Mouse (Mus musculus) limb, embryonic 13.5 days (tissue): ENCODE results near the gene Nek11. TPM values are rescaled to one million over a fixed set of nuclear protein-coding genes. Genes with fewer than 3 reads are reported as not detected.

Experiments used
- ATAC-seq: fragments of 200-750 bp; cut with Nextera tagmentation; 2 replicates; pipeline ENCODE4 v1.8.0; 2017; ENCODE audit warnings: low read depth, moderate number of reproducible peaks, moderate TSS enrichment; ENCODE audit not compliant: low FRiP score
- H3K27ac ChIP-seq: fragments of 300-500 bp; sonication (generic); 2 replicates; pipeline ENCODE4 v1.5.1; 2015; ENCODE audit warnings: inconsistent platforms, mild to moderate bottlenecking, moderate library complexity
- H3K27me3 ChIP-seq: fragments of 300-500 bp; sonication (generic); 2 replicates; pipeline ENCODE4 v1.6.1; 2015; ENCODE audit warnings: mild to moderate bottlenecking, inconsistent platforms
- H3K36me3 ChIP-seq: fragments of 300-500 bp; sonication (generic); 2 replicates; pipeline ENCODE4 v1.6.1; 2015; ENCODE audit warnings: inconsistent platforms, mild to moderate bottlenecking, moderate library complexity
- H3K4me1 ChIP-seq: fragments of 300-500 bp; sonication (generic); 2 replicates; pipeline ENCODE4 v1.6.1; 2015; ENCODE audit warnings: inconsistent platforms
- H3K4me2 ChIP-seq: fragments of 300-500 bp; sonication (generic); replicated peaks from 2 replicates; pipeline ENCODE4 v1.6.1; 2015; ENCODE audit warnings: inconsistent platforms, mild to moderate bottlenecking, moderate library complexity
- H3K4me3 ChIP-seq: fragments of 300-500 bp; sonication (generic); 2 replicates; pipeline ENCODE4 v1.5.1; 2015; ENCODE audit warnings: moderate library complexity, mild to moderate bottlenecking, inconsistent platforms
- H3K9ac ChIP-seq: fragments of 300-500 bp; sonication (generic); 2 replicates; pipeline ENCODE4 v1.6.1; 2015; ENCODE audit warnings: mild to moderate bottlenecking, inconsistent platforms
- H3K9me3 ChIP-seq: fragments of 300-500 bp; sonication (generic); 2 replicates; pipeline ENCODE4 v1.6.1; 2016; ENCODE audit warnings: inconsistent platforms
- WGBS: fragments of 180-500 bp; shearing (Covaris S2); methylation state at CpG from one replicate; pipeline ENCODE4 v1.1.7; 2015; 5-methylcytosine and 5-hydroxymethylcytosine counted together
- polyA plus RNA-seq: library from polyadenylated mRNA; unstranded; fragments of >200 nt; fragmentation: Nextera tagmentation; extraction: Ambion mirVana; gene quantifications from 2 replicates; pipeline ENCODE4 v1.2.1, GENCODE M21; 2015

Gene Nek11
- polyA plus RNA-seq: 0.19 and 0.51 TPM in 2 replicates

- H3K27me3 ChIP-seq: peaks cover 14% of the 10 kb centered on the region
- H3K4me2 ChIP-seq: peak within 1 kb of the TSS; percentile 76
- peak within 1 kb of the TSS; percentile 75 for H3K9ac ChIP-seq
- H3K4me3 ChIP-seq: peak within 1 kb of the TSS; percentile 69
- no peaks in the 10 kb centered on the region for H3K9me3 ChIP-seq
- H3K4me1 ChIP-seq: peaks cover 19% of the 10 kb centered on the region
- H3K27ac ChIP-seq: peak within 1 kb of the TSS; percentile 84
- under 1% methylated on average over 44 of the region's 44 CpGs for WGBS
- peaks cover 14% of the 10 kb centered on the region for H3K36me3 ChIP-seq
- ATAC-seq: peak; percentile 99
Observed at GRCm38 (mm10) chr9:105395218-105395627, at the start of gene Nek11, which contains the start of gene Aste1. Gene Nek11 (minus strand): TSS chr9:105395524. Gene Aste1 (plus strand): TSS chr9:105395392.

DNA sequence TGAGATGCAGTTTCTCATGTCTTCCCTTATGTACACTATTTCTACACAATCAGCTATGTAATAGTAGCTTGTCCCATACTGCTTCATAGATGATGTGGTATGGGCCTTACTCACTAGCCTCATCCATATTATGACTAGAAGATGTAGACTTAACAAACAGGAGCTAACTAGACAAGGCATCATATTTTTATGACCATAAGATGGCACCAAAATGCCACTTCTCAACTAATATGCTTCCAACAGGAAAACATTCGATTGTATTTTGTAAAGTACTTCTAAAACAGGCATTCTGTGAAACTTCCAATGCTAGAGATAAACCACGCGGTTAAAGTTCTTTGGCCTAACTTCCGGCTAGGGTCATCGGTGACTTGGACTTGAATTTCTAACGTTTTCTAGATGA, 13.2 kb upstream of the Nek11 start:
- H3K27me3 ChIP-seq: no peaks in the 10 kb centered on the region
- H3K27ac ChIP-seq: no peak overlapping the region
- no peak for ATAC-seq
- peaks cover 31% of the 10 kb centered on the region for H3K36me3 ChIP-seq
- no peaks in the 10 kb centered on the region for H3K4me1 ChIP-seq
- H3K4me2 ChIP-seq: no peak overlapping the region
- H3K9ac ChIP-seq: no peak overlapping the region
- H3K4me3 ChIP-seq: no peak overlapping the region
- WGBS: 92% methylated on average over 6 of the region's 6 CpGs
- no peaks in the 10 kb centered on the region for H3K9me3 ChIP-seq

GRCm38 (mm10) chr9:105394720-105395119, 604 bp downstream of the Nek11 start:
- Histone ChIP-seq H3K9ac (peak overlapping the region; percentile 75; the same call in 1 of the 2 replicates), H3K4me1 (peaks cover 15% of the 10 kb centered on the region), H3K4me3 (peak overlapping the region; percentile 69), H3K9me3 (no peaks in the 10 kb centered on the region), H3K4me2 (peak overlapping the region; percentile 76), H3K36me3 (peaks cover 14% of the 10 kb centered on the region), H3K27me3 (peaks cover 17% of the 10 kb centered on the region), H3K27ac (no peak overlapping the region)
- ATAC-seq: 0 out of 2 replicates have a peak, but pooled peaks have one; percentile 12
- WGBS: 12% methylated on average over 11 of the region's 11 CpGs

GRCm38 (mm10) chr9:105390616-105391015, 4.7 kb downstream of the Nek11 start:
- WGBS: 56% methylated on average over 5 of the region's 5 CpGs
- ATAC-seq: no peak

GRCm38 (mm10) chr9:105389289-105389688, 6.0 kb downstream of the Nek11 start:
- Histone ChIP-seq H3K9me3 (no peaks in the 10 kb centered on the region), H3K27me3 (peaks cover 15% of the 10 kb centered on the region; the same call in 1 of the 2 replicates), H3K9ac (no peak overlapping the region), H3K4me1 (no peaks in the 10 kb centered on the region), H3K36me3 (no peaks in the 10 kb centered on the region), H3K4me3 (no peak overlapping the region), H3K27ac (no peak overlapping the region), H3K4me2 (no peak overlapping the region)
- WGBS: 20% methylated on average over 4 of the region's 4 CpGs
- no peak for ATAC-seq

More at GRCm38 (mm10) chr9:105390616-105391015, 4.7 kb downstream of the Nek11 start:
- no peaks in the 10 kb centered on the region for H3K4me1 ChIP-seq
- H3K4me3 ChIP-seq: no peak overlapping the region
- H3K27me3 ChIP-seq: peaks cover 17% of the 10 kb centered on the region
- no peak overlapping the region for H3K4me2 ChIP-seq
- H3K9me3 ChIP-seq: no peaks in the 10 kb centered on the region
- H3K9ac ChIP-seq: no peak overlapping the region
- H3K27ac ChIP-seq: no peak overlapping the region
- H3K36me3 ChIP-seq: no peaks in the 10 kb centered on the region

- ATAC-seq: no peak
- 78% methylated on average over 5 of the region's 5 CpGs for WGBS
Observed at GRCm38 (mm10) chr9:105387403-105387802, 7.9 kb downstream of the Nek11 start.

DNA sequence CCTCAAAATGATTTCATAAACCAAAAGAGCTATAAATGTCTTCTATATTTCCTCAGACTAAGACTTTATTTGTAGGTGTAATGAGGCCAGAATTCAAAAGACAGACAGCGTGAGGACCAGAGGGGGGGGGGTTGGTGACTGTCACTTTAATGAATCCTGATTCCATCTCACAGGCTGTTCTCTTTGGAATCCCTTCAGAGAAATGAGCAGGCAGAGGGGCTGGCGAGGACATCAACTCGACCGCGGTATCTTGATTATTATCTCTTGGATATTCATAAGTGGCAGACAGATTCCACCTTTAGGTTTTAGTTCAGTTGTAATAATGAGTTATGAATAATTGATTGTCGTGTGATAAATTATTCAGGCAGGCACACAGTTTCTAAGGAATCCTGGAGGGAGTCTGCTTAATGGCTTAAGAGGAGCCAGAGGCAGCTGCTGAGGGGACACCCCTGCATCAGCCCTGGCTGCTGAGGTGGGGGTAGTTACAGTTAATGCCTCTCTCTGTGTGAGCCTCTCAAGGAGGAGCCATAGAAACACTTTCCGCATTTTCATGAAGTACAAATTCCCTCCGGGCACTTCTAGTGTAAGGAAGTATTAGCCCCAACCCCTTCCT, 15.7 kb downstream of the Nek11 start:
- H3K27me3 ChIP-seq: no peaks in the 10 kb centered on the region
- no peaks in the 10 kb centered on the region for H3K4me1 ChIP-seq
- H3K27ac ChIP-seq: no peak overlapping the region
- no peak overlapping the region for H3K4me3 ChIP-seq
- no peaks in the 10 kb centered on the region for H3K36me3 ChIP-seq
- no peak for ATAC-seq
- WGBS: 77% methylated on average over 8 of the region's 8 CpGs
- H3K9me3 ChIP-seq: no peaks in the 10 kb centered on the region
- no peak overlapping the region for H3K4me2 ChIP-seq
- H3K9ac ChIP-seq: no peak overlapping the region

More at GRCm38 (mm10) chr9:105387403-105387802, 7.9 kb downstream of the Nek11 start:
- Histone ChIP-seq H3K4me3 (no peak overlapping the region), H3K9ac (no peak overlapping the region), H3K4me2 (no peak overlapping the region), H3K27ac (no peak overlapping the region), H3K4me1 (no peaks in the 10 kb centered on the region), H3K36me3 (no peaks in the 10 kb centered on the region), H3K27me3 (peaks cover 5% of the 10 kb centered on the region; the same call in 1 of the 2 replicates), H3K9me3 (no peaks in the 10 kb centered on the region)

- no peaks in the 10 kb centered on the region for H3K9me3 ChIP-seq
- no peaks in the 10 kb centered on the region for H3K36me3 ChIP-seq
- H3K4me3 ChIP-seq: no peak overlapping the region
- H3K4me2 ChIP-seq: no peak overlapping the region
- WGBS: 74% methylated on average over 3 of the region's 3 CpGs
- no peaks in the 10 kb centered on the region for H3K27me3 ChIP-seq
- H3K9ac ChIP-seq: no peak overlapping the region
- no peak overlapping the region for H3K27ac ChIP-seq
- no peaks in the 10 kb centered on the region for H3K4me1 ChIP-seq
- ATAC-seq: no peak
Observed at GRCm38 (mm10) chr9:105377622-105378021, 17.7 kb downstream of the Nek11 start.

DNA sequence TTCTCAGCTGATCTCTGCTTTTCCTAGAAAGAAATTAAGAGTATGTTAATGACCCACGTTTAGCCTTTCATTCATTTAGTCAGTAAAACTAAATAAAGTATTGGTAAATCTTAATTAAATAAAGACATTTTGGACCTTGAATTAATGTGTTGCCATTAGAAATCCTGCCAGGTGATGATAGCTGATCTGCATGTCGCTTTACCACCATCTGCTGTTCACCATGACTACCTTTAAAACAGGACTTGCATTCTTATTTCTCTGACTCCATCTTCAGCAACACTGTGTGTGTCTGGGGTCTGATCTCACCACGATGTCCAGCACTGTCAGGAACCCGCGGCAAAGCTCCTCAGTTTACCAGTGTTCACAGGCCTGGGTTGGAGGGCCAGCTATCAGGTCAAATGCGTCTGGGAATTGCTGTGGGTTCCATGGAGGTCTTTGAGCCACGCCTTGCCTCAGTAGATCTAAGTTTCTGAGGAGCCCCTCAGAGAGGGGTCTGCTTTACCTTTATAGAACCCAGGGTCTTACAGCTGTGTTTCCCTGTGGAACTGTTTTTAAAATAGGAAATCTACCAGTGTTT, 18.3 kb downstream of the Nek11 start:
- Histone ChIP-seq H3K9ac (no peak overlapping the region), H3K36me3 (no peaks in the 10 kb centered on the region), H3K4me3 (no peak overlapping the region), H3K27me3 (no peaks in the 10 kb centered on the region), H3K27ac (no peak overlapping the region), H3K9me3 (no peaks in the 10 kb centered on the region), H3K4me2 (no peak overlapping the region), H3K4me1 (no peaks in the 10 kb centered on the region)
- WGBS: 72% methylated on average over 7 of the region's 7 CpGs
- ATAC-seq: no peak

DNA sequence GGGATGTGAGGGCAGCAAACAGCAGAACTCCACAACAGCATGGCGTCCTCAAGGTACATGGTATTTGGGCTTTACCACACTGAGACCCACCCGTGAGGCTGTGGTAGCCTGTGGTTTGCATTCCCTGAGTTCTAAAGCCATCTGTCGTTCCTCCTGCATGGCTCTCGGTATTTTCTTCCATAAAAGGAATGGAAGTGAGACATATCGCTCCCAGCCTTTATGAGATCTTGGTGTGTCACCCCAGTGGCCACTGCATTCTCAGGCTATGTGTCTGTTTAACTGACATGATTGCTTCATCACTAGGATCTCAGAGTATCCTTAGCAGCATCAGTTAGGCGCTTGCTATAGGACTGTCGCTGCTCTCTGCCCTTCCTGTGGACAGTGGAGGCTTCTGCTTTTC, 18.9 kb downstream of the Nek11 start:
- Histone ChIP-seq H3K4me1 (no peaks in the 10 kb centered on the region), H3K4me2 (no peak overlapping the region), H3K9me3 (no peaks in the 10 kb centered on the region), H3K4me3 (no peak overlapping the region), H3K9ac (no peak overlapping the region), H3K36me3 (no peaks in the 10 kb centered on the region), H3K27me3 (no peaks in the 10 kb centered on the region), H3K27ac (no peak overlapping the region)
- ATAC-seq: no peak
- 69% methylated on average over 7 of the region's 7 CpGs for WGBS

DNA sequence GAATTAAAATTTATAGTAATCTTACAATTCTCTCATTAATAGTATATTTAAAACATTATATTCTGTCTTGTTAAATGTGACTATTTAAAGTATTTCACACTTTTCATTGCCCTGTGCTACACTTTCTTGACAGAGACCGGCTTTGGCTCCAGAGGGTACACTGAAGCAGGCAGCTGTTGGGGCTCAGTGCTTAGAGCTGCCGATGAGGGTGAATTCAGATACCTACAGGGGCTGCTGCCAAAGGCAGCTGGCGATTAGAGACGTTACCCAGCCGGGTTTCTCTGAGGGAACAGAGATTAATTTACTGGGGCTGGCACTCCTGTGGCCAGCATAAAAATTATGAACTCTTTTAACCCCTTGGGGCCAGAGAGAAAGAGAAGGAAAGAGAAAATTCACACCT, 21.0 kb downstream of the Nek11 start:
- no peaks in the 10 kb centered on the region for H3K4me1 ChIP-seq
- no peak overlapping the region for H3K4me2 ChIP-seq
- no peak for ATAC-seq
- no peak overlapping the region for H3K4me3 ChIP-seq
- no peak overlapping the region for H3K27ac ChIP-seq
- no peaks in the 10 kb centered on the region for H3K9me3 ChIP-seq
- no peaks in the 10 kb centered on the region for H3K27me3 ChIP-seq
- WGBS: 40% methylated on average over 5 of the region's 5 CpGs
- H3K36me3 ChIP-seq: no peaks in the 10 kb centered on the region
- H3K9ac ChIP-seq: no peak overlapping the region

- Histone ChIP-seq H3K36me3 (no peaks in the 10 kb centered on the region), H3K4me3 (no peak overlapping the region), H3K9me3 (no peaks in the 10 kb centered on the region), H3K4me2 (no peak overlapping the region), H3K4me1 (no peaks in the 10 kb centered on the region), H3K27me3 (no peaks in the 10 kb centered on the region), H3K9ac (no peak overlapping the region), H3K27ac (no peak overlapping the region)
- no peak for ATAC-seq
- WGBS: 79% methylated on average over 3 of the region's 3 CpGs
Observed at GRCm38 (mm10) chr9:105368605-105369004, 26.7 kb downstream of the Nek11 start.
